Mouse (Mus musculus) neutrophil, adult 5-6 weeks (primary cell): Measurements from ENCODE around the gene Nrg3. TPM values are rescaled to one million over a fixed set of nuclear protein-coding genes. Genes with fewer than 3 reads are reported as not detected.
"Not testable (repeated sequence)": the region's sequence is repeated elsewhere in the genome, so short reads cannot be mapped to it uniquely, and the experiment has no call there.

Source experiments
- ATAC-seq: fragments of 151-379, 151-347 bp; 2 replicates; pipeline ENCODE4 v1.8.0; 2017; ENCODE audit warnings: mild to moderate bottlenecking, moderate TSS enrichment; ENCODE audit not compliant: insufficient number of reproducible peaks, poor library complexity, low FRiP score, severe bottlenecking; ENCODE audit errors: extremely low read depth
- total RNA-seq: library from RNA; stranded (forward); fragments of 200-1000 nt; gene quantifications from 2 replicates; pipeline ENCODE4 v1.2.3, GENCODE M21; 2017

Gene Nrg3
- total RNA-seq, 1 experiment from 2014 or later = not detected

DNA sequence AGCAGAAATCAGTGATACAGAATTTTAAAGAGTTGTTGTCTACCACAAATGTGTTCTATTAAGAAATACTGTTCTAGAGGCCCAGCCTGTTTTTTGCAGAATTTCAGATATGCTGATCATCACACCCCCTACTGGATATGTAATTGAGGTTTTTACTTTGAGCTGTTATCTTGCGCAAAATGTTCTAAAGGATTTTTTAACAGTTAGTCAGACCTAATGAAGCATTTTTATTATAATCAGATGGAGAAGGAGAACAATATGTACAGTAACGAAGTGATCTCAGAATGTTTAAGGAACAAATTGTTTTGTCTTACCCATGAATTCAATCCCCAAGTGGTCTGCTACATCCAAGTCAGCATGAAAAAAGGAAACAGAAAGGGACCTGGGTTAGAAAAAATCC, 963.9 kb downstream of the Nrg3 start:
- ATAC-seq = no peak

DNA sequence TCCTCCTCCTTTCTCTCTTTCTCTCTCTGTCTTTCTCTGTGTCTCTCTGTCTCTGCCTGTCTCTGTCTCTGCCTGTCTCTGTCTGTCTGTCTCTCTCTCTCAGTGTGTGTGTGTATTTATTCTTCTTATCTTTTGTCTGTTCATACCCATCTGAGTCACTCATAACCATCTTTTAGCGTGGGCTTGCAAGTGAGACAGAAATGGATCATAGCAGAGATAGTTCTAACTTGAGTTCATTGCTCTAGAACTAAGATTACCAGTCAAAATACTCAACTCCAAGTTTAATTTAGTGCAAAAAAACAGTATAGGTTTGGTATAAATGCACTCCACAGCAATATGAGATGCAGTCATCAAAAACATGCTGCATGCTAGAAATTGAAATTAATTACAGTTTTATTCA, 977.9 kb downstream of the Nrg3 start:
- no peak for ATAC-seq

DNA sequence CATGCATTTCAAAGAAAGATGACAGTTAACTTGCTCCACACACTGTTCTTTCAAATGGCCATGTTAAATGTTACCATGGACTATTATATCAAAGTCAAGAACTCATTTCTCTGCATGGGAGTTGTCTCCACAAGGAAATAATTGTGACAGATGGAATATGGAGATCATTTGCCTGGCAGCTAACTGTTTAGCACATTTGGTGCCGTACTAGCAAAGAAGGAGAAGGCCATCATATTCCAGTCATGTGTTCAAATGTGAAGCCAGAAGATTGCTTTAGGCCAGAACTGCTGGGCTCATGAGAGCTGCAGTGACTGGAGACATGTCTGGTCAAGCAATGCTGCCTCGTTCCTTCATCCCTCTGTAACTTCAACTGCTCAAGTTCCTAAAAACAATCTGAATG, 1025.8 kb downstream of the Nrg3 start:
- ATAC-seq = no peak

DNA sequence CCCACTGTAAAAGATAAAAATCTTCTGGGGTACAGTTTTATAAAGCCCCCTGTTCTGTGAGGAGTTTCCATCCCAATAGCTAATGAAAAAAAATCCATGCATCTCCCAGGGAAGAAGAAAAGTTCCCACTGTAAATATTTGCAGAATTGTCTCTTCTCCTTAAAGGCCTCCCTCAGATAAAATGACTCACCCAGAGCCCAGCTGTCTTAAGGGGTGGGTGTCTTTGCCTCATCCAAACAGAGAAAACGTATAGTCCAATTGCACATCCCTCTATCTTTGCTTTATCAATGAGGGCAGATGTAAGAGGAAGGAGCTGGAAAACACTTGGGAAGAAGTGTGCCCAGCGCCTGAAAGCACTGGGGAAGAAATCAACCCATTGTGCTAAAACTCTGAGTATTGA, 1028.1 kb downstream of the Nrg3 start:
- ATAC-seq = no peak

DNA sequence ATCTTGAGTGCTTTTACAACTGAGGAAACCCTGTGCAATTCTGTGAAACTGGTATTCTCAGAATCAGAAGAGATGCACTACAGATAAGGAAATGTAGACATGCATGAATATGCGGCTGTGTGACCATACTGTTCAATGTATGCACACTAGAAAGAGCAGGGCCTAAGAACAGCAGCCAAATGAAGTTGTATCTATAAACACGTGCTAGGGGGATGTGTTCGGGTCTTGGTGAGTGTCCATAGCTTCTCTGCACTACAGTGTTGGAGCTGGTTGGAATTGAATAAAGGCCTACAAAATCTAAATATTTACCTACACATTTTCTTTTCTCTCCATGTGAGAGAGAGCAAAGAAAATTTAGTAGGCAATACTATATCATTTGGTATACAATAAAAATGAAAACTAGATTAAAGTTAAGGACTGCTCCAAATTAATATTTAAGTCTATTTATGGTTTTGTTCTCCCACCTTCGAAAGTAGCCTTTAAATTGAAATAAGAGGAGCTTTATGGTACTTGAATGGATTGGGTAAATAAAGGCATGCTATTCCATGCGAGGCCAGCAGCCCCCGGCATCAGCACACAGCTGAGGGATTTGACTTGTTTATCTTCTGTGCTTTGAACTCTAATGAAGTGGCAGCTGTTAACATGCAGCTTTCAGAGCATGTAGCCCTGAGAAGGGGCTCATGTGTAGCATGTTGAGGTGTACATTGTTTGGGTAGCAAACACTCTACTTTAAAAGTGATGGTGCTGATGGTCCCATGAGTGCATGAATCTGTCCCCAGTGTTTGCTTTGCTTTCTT, 1038.9 kb downstream of the Nrg3 start:
- no peak for ATAC-seq

DNA sequence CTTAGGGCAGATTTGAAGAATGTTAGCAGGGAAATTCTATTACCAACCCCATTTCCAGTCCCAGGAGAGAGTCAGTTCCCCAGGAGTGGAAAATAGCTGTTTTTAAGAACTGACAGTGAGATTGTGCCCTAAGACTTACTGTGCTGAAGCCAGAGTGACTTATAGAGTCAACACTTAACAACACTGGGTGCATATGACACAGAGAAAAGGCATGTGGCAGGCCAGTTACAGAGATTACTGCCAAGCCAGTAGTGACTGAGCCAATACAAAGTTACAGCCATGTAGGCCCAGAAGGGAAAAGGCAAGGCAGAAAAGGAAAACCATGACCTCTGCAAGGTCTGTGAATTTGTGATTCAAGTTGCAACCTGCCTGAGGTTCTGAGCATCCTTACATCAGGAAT, 1098.2 kb downstream of the Nrg3 start:
- ATAC-seq = no peak

DNA sequence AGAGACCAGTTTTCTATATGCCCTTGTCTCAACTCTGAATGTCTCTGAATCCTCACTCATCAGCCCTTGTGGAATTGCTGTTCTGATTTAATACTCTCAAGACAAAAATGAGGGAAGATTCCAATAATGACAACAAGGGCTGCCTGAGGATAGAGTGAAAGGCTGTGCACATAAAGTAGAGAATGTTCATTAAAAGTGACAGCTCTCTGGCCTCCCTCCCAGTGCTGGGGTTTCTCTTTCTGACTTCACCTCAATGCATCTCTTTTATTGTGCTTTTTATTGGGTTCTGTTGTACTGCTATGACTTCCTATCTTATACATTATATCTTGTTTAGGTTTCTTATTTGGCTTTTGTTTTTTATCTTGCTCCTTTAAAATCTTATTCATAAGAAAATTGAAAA, 1131.9 kb downstream of the Nrg3 start:
- ATAC-seq = no peak

DNA sequence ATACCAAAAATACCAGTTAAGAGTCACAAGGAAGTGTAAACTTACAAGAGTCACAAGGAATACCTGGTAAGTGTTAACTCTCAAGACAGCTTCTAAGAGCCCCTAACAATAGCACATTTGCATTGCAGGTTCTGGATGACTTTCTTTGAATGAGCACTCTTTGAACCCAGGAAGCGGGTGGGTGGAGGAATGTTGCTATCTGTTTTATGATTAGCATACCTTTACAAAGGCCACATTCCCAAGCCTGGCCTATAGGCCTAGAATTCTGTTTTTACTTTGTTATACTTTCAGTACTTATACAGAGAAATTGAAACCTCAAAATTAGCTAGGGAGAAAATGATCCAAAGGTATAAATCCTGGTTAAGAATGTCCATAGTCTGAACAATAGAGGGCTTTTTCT, 1150.0 kb downstream of the Nrg3 start:
- not testable (repeated sequence) for ATAC-seq

DNA sequence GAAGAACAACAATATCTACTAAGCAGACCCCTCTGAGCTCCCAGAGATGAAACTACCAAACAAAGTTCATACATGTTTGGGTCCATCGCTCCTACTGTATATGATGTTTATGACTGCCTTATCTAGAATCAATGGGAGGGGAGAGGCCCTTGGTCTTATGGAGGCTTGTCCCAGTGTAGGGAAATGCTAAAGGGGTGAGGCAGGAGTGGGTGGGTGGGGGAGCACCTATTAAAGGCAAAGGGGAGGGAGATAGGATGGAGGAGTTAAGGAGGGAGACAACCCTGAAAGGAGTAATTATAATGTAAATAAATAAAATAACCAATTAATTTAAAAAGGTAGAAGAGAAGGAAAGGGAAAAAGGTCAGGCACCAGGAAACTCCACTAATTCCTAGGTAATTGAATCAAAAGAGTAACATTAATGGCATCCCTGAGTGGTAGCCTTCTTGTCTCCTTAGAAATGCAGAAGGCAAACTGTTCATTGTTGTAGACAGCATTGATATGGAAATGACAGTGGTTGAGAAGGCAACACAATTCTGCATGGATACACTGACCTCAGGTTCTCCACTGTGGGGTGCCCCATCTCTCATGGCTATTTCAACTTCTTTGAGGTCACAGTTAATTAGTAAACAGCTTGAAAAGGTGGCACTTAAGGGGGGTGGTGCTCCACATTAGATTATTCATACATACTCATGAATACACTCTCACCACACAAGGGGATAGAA, 1152.1 kb downstream of the Nrg3 start:
- no peak for ATAC-seq
